Mouse (Mus musculus) brain, embryonic 14.5 days (tissue): ENCODE data around the gene Sox14.

ENCODE experiments used
- CTCF ChIP-seq: fragments of 200-500 bp; IDR thresholded peaks from 2 replicates; pipeline ENCODE4 v1.5.1; 2012; ENCODE audit warnings: inconsistent platforms, mild to moderate bottlenecking, moderate library complexity, borderline replicate concordance; ENCODE audit not compliant: insufficient read depth, insufficient read length; ENCODE audit errors: extremely low read depth
- POLR2A ChIP-seq: fragments of 200-500 bp; IDR thresholded peaks from 2 replicates; pipeline ENCODE4 v1.6.1; 2012; ENCODE audit warnings: mild to moderate bottlenecking, inconsistent platforms, borderline replicate concordance; ENCODE audit not compliant: poor library complexity, insufficient read depth, insufficient read length, severe bottlenecking; ENCODE audit errors: extremely low read depth

DNA sequence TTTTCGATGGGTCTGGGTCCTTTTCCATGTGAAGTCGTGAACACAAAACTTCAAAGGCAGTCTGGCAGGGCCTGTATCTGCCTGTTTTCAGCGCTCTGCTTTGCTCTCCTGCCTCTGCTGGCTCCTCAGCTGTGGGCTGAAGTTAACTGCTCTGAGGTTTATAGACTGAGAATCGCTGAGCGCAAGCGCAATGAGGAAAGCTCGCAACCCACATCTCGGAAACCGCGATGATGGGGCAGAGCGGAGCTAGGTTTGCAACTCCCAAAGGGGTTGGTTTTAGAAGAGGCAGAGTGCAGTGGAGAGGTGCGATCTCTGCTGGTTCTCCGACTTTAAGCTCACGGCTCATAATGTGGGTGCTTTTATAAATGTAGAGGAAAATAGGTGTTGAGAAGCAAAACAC is 3.3 kb upstream of the Sox14 start:
- TF ChIP-seq POLR2A (no peak), CTCF (no peak)
